Mouse (Mus musculus) heart, postnatal 0 days (tissue): ENCODE data around the gene Traf3ip2. TPM values are rescaled to one million over a fixed set of nuclear protein-coding genes. Genes with fewer than 3 reads are reported as not detected.

Experiments used
- ATAC-seq: fragments of 200-750 bp; cut with Nextera tagmentation; 2 replicates; pipeline ENCODE4 v1.8.0; 2017; ENCODE audit warnings: low read depth, moderate number of reproducible peaks, moderate library complexity; ENCODE audit not compliant: insufficient read depth
- DNase-seq: peaks from one replicate; pipeline ENCODE4 v3.0.0-alpha.2; 2016; ENCODE audit warnings: low spot score
- H3K27ac ChIP-seq: fragments of 300-500 bp; sonication (generic); 2 replicates; pipeline ENCODE4 v1.5.1; 2014; ENCODE audit warnings: low read depth, mild to moderate bottlenecking
- H3K27me3 ChIP-seq: fragments of 300-500 bp; sonication (generic); 2 replicates; pipeline ENCODE4 v1.6.1; 2014; ENCODE audit warnings: low read length, mixed read lengths; ENCODE audit not compliant: control insufficient read depth, insufficient read depth
- H3K36me3 ChIP-seq: fragments of 300-500 bp; sonication (generic); replicated peaks from 2 replicates; pipeline ENCODE4 v1.6.1; 2014; ENCODE audit warnings: low read length, mixed read lengths; ENCODE audit not compliant: control insufficient read depth, insufficient read depth
- H3K4me1 ChIP-seq: fragments of 300-500 bp; sonication (generic); 2 replicates; pipeline ENCODE4 v1.6.1; 2014; ENCODE audit warnings: antibody characterized with exemption; ENCODE audit not compliant: control insufficient read depth, insufficient read depth
- H3K4me2 ChIP-seq: fragments of 300-500 bp; sonication (generic); 2 replicates; pipeline ENCODE4 v1.6.1; 2014; ENCODE audit warnings: low read depth, mild to moderate bottlenecking, low read length, moderate library complexity
- H3K4me3 ChIP-seq: fragments of 300-500 bp; sonication (generic); 2 replicates; pipeline ENCODE4 v1.5.1; 2014; ENCODE audit warnings: low read depth, low read length
- H3K9ac ChIP-seq: fragments of 300-500 bp; sonication (generic); replicated peaks from 2 replicates; pipeline ENCODE4 v1.6.1; 2014; ENCODE audit warnings: low read depth, low read length, mixed read lengths
- H3K9me3 ChIP-seq: fragments of 300-500 bp; sonication (generic); replicated peaks from 2 replicates; pipeline ENCODE4 v1.6.1; 2016; ENCODE audit warnings: low read length; ENCODE audit not compliant: control insufficient read depth
- CTCF ChIP-seq: IDR thresholded peaks from 2 replicates; pipeline ENCODE4 v1.5.1; 2016; ENCODE audit warnings: antibody characterized with exemption, control low read depth, low read depth
- EP300 ChIP-seq: IDR thresholded peaks from 2 replicates; pipeline ENCODE4 v1.6.1; 2016; ENCODE audit warnings: antibody characterized with exemption, low read depth
- WGBS: fragments of 180-500 bp; shearing (Covaris S2); extraction: QIAGEN DNeasy Blood & Tissue Kit; methylation state at CpG from one replicate; pipeline ENCODE4 v1.1.7; 2014; 5-methylcytosine and 5-hydroxymethylcytosine counted together
- polyA plus RNA-seq: library from polyadenylated mRNA; unstranded; fragments of >200 nt; fragmentation: Nextera tagmentation; extraction: Ambion mirVana; gene quantifications from 2 replicates; pipeline ENCODE4 v1.2.1, GENCODE M21; 2015
- total RNA-seq: library from RNA; depleted of rRNA; stranded (reverse); fragments of >200 nt; gene quantifications from 2 replicates; pipeline ENCODE4 v1.2.3, GENCODE M21; 2014; ENCODE audit warnings: low replicate concordance

Gene Traf3ip2
- total and polyA plus RNA-seq, 2 experiments from 2014 or later = 6.4 to 9.9 TPM

GRCm38 (mm10) chr10:39671451-39671850, 58.7 kb downstream of the Traf3ip2 start:
- H3K9me3 ChIP-seq = no peaks in the 10 kb centered on the region
- no peaks in the 10 kb centered on the region for H3K27me3 ChIP-seq
- H3K4me1 ChIP-seq = no peaks in the 10 kb centered on the region
- no peak overlapping the region for H3K4me3 ChIP-seq
- DNase-seq = no peak
- H3K27ac ChIP-seq = no peak overlapping the region
- H3K4me2 ChIP-seq = no peak overlapping the region
- H3K36me3 ChIP-seq = no peaks in the 10 kb centered on the region
- no peak for TF ChIP-seq CTCF
- TF ChIP-seq EP300 = no peak
- 82% methylated on average over 1 of the region's 1 CpGs for WGBS
- no peak for ATAC-seq
- no peak overlapping the region for H3K9ac ChIP-seq

- no peak overlapping the region for H3K27ac ChIP-seq
- H3K4me3 ChIP-seq = no peak overlapping the region
- no peak overlapping the region for H3K9ac ChIP-seq
- no peak overlapping the region for H3K4me2 ChIP-seq
- no peaks in the 10 kb centered on the region for H3K4me1 ChIP-seq
- H3K27me3 ChIP-seq = no peaks in the 10 kb centered on the region
- H3K36me3 ChIP-seq = no peaks in the 10 kb centered on the region
- 31% methylated on average over 4 of the region's 4 CpGs for WGBS
- TF ChIP-seq CTCF = no peak
- no peak for TF ChIP-seq EP300
- ATAC-seq (no peak), DNase-seq (no peak)
- H3K9me3 ChIP-seq = no peaks in the 10 kb centered on the region
Observed at GRCm38 (mm10) chr10:39672547-39673051, 59.9 kb downstream of the Traf3ip2 start.

GRCm38 (mm10) chr10:39674106-39674505, 61.4 kb downstream of the Traf3ip2 start:
- no peaks in the 10 kb centered on the region for H3K36me3 ChIP-seq
- no peak overlapping the region for H3K4me3 ChIP-seq
- WGBS = 51% methylated on average over 3 of the region's 3 CpGs
- no peaks in the 10 kb centered on the region for H3K4me1 ChIP-seq
- no peaks in the 10 kb centered on the region for H3K27me3 ChIP-seq
- no peak for DNase-seq
- H3K4me2 ChIP-seq = no peak overlapping the region
- TF ChIP-seq CTCF (no peak), EP300 (no peak)
- ATAC-seq = no peak
- no peak overlapping the region for H3K9ac ChIP-seq
- no peak overlapping the region for H3K27ac ChIP-seq
- no peaks in the 10 kb centered on the region for H3K9me3 ChIP-seq

- Histone ChIP-seq H3K4me3 (no peak overlapping the region), H3K9me3 (no peaks in the 10 kb centered on the region), H3K27me3 (no peaks in the 10 kb centered on the region), H3K4me1 (no peaks in the 10 kb centered on the region), H3K36me3 (no peaks in the 10 kb centered on the region), H3K9ac (no peak overlapping the region), H3K27ac (no peak overlapping the region), H3K4me2 (no peak overlapping the region)
- 85% methylated on average over 3 of the region's 3 CpGs for WGBS
- TF ChIP-seq CTCF (no peak), EP300 (no peak)
- ATAC-seq (no peak), DNase-seq (no peak)
Observed at GRCm38 (mm10) chr10:39674766-39675165, 62.0 kb downstream of the Traf3ip2 start.

- no peaks in the 10 kb centered on the region for H3K36me3 ChIP-seq
- no peaks in the 10 kb centered on the region for H3K9me3 ChIP-seq
- H3K27ac ChIP-seq = no peak overlapping the region
- ATAC-seq (no peak), DNase-seq (no peak)
- no peak overlapping the region for H3K4me3 ChIP-seq
- TF ChIP-seq EP300 = no peak
- no peak for TF ChIP-seq CTCF
- H3K4me2 ChIP-seq = no peak overlapping the region
- H3K9ac ChIP-seq = no peak overlapping the region
- WGBS = 85% methylated on average over 4 of the region's 4 CpGs
- no peaks in the 10 kb centered on the region for H3K4me1 ChIP-seq
- H3K27me3 ChIP-seq = no peaks in the 10 kb centered on the region
Observed at GRCm38 (mm10) chr10:39678199-39678791, 65.6 kb downstream of the Traf3ip2 start.

GRCm38 (mm10) chr10:39681014-39681413, 68.3 kb downstream of the Traf3ip2 start:
- no peak overlapping the region for H3K9ac ChIP-seq
- no peaks in the 10 kb centered on the region for H3K27me3 ChIP-seq
- no peak overlapping the region for H3K4me3 ChIP-seq
- ATAC-seq = no peak
- TF ChIP-seq CTCF = no peak
- TF ChIP-seq EP300 = no peak
- WGBS = 85% methylated on average over 4 of the region's 4 CpGs
- no peaks in the 10 kb centered on the region for H3K4me1 ChIP-seq
- no peaks in the 10 kb centered on the region for H3K9me3 ChIP-seq
- no peak overlapping the region for H3K4me2 ChIP-seq
- no peak for DNase-seq
- H3K36me3 ChIP-seq = no peaks in the 10 kb centered on the region
- no peak overlapping the region for H3K27ac ChIP-seq
